Mouse (Mus musculus): ENCODE data around the gene Dgcr6.

- TF ChIP-seq POLR2A (IDR thresholded peaks at IDR 0.05; ENCODE audit: extremely low read depth, insufficient read depth, low read length) (no peak), CTCF (IDR thresholded peaks at IDR 0.05; ENCODE audit: low read depth, low read length) (no peak)
Measured at GRCm38 (mm10) chr16:18073259-18073962, 20.8 kb downstream of the Dgcr6 start.
